Mouse (Mus musculus) C2C12 (cell line): ENCODE results near the gene Gss.

Experiments
- CTCF ChIP-seq: IDR thresholded peaks from one replicate; pipeline ENCODE4 v1.5.1; 2011; ENCODE audit not compliant: control insufficient read depth, insufficient read depth, insufficient read length
- MAX ChIP-seq: IDR thresholded peaks from one replicate; pipeline ENCODE4 v1.6.1; 2011; ENCODE audit warnings: mild to moderate bottlenecking, control low read depth
- MYOD1 ChIP-seq: IDR thresholded peaks from one replicate; pipeline ENCODE4 v1.6.1; 2011; ENCODE audit warnings: low read depth; ENCODE audit not compliant: control insufficient read depth, insufficient read length
- MYOG ChIP-seq: IDR thresholded peaks from one replicate; pipeline ENCODE4 v1.6.1; 2011; ENCODE audit not compliant: control insufficient read depth, insufficient read length; ENCODE audit errors: extremely low read depth
- USF1 ChIP-seq: IDR thresholded peaks from one replicate; pipeline ENCODE4 v1.6.1; 2011; ENCODE audit warnings: low read depth, mild to moderate bottlenecking, control low read depth, moderate library complexity

- TF ChIP-seq CTCF, result no peak
- TF ChIP-seq MYOD1, result no peak
- no peak for TF ChIP-seq USF1
- no peak for TF ChIP-seq MAX
- TF ChIP-seq MYOG, result no peak
These were observed 40.3 kb downstream of the Gss start for GRCm38 (mm10) chr2:155552336-155552735.
